Mouse (Mus musculus): ENCODE results near the gene Camk1d.

GRCm38 (mm10) chr2:5707871-5708733 is 6.2 kb downstream of the Camk1d start:
- TF ChIP-seq CTCF (IDR thresholded peaks at IDR 0.05; ENCODE audit: control insufficient read depth, insufficient read depth, low read length), result no peak
- TF ChIP-seq POLR2A (IDR thresholded peaks at IDR 0.05; ENCODE audit: borderline replicate concordance, control insufficient read depth, low read depth, low read length), result no peak

All from bone marrow, adult 2 months (tissue).